Comparison of ENCODE assay signal across 8 mouse cellular contexts in the genomic region with DNA sequence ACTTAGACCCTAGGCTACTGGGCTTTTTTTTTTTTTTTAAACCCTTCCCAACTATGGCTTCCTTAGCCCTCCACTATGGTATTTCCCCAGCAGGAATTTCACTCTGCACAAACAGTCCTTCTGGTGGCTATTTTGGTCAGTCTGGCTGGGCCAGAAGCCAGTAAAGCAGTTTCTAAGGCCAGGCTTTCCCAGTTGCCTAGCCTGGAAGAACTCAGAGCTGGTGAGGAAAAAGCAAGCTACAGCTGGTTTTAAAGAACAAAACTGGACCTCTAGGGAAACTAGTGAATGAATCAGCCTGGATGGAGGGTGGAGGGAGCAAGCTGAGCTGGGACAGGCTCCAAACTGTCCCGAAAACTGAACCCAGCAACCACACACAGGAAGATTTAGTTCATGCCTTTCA. TPM values are rescaled to one million over a fixed set of nuclear protein-coding genes. Genes with fewer than 3 reads are reported as not detected.
DNase-seq lines count a peak whose midpoint lies in the region; ATAC-seq and TF ChIP-seq lines count a peak whose summit lies in the region.

No protein-coding gene starts in this region.

- no peaks in the 10 kb centered on the region for H3K27me3 ChIP-seq in midbrain, embryonic 14.5 days (ENCODE audit: control insufficient read depth, insufficient read depth, low read length)
- no peaks in the 10 kb centered on the region for H3K27me3 ChIP-seq in midbrain, embryonic 13.5 days
- no peaks in the 10 kb centered on the region for H3K27me3 ChIP-seq in heart, embryonic 15.5 days
- H3K27me3 ChIP-seq in myocyte (ENCODE audit: control insufficient read depth, insufficient read depth, insufficient read length) = no peaks in the 10 kb centered on the region

- H3K4me3 ChIP-seq in midbrain, embryonic 14.5 days (replicated peaks; ENCODE audit: low read depth, low read length) = no peak overlapping the region
- H3K4me3 ChIP-seq in midbrain, embryonic 13.5 days (replicated peaks) = no peak overlapping the region
- H3K4me3 ChIP-seq in heart, embryonic 15.5 days = peak overlapping the region; percentile 14; the same call in 1 of the 2 replicates
- no peak overlapping the region for H3K4me3 ChIP-seq in myocyte

- H3K79me2 ChIP-seq in myocyte (ENCODE audit: control insufficient read depth, insufficient read depth) = peaks cover 58% of the 10 kb centered on the region

- no peak overlapping the region for H3K4me2 ChIP-seq in midbrain, embryonic 14.5 days (ENCODE audit: low read length)
- no peak overlapping the region for H3K4me2 ChIP-seq in midbrain, embryonic 13.5 days (replicated peaks)
- peak overlapping the region; percentile 54 for H3K4me2 ChIP-seq in heart, embryonic 15.5 days
- peak overlapping the region; percentile 61 for H3K4me2 ChIP-seq in myocyte (ENCODE audit: low read depth)

- 0 out of 2 replicates have a peak overlapping the region, but pooled peaks have one; percentile 3 for H3K27ac ChIP-seq in midbrain, embryonic 14.5 days (replicated peaks; ENCODE audit: low read depth, low read length)
- H3K27ac ChIP-seq in midbrain, embryonic 13.5 days = no peak overlapping the region
- peak overlapping the region; percentile 99 for H3K27ac ChIP-seq in heart, embryonic 15.5 days

- ATAC-seq in midbrain, embryonic 14.5 days (ENCODE audit: low FRiP score, low TSS enrichment) = no peak
- ATAC-seq in midbrain, embryonic 13.5 days = no peak
- ATAC-seq in heart, embryonic 15.5 days (replicated peaks; ENCODE audit: insufficient number of reproducible peaks, insufficient read depth, low FRiP score, low read depth) = peak; percentile 71

- H3K36me3 ChIP-seq in midbrain, embryonic 14.5 days (ENCODE audit: control insufficient read depth, insufficient read depth, low read length) = no peaks in the 10 kb centered on the region
- H3K36me3 ChIP-seq in midbrain, embryonic 13.5 days = no peaks in the 10 kb centered on the region
- no peaks in the 10 kb centered on the region for H3K36me3 ChIP-seq in heart, embryonic 15.5 days
- H3K36me3 ChIP-seq in myocyte (ENCODE audit: control insufficient read depth, insufficient read depth) = no peaks in the 10 kb centered on the region

- 82% methylated on average over 1 of the region's 1 CpGs for WGBS in midbrain, embryonic 14.5 days
- WGBS in midbrain, embryonic 13.5 days = 93% methylated on average over 1 of the region's 1 CpGs
- 29% methylated on average over 1 of the region's 1 CpGs for WGBS in heart, embryonic 15.5 days

- TF ChIP-seq POLR2A in myocyte (IDR thresholded peaks at IDR 0.05; ENCODE audit: insufficient read length, low read depth) = no peak

- no peak overlapping the region for H3ac ChIP-seq in myocyte (ENCODE audit: control insufficient read depth, insufficient read length)

- DNase-seq in midbrain, embryonic 14.5 days = no peak
- peak; percentile 86 for DNase-seq in cerebellum, adult 9-11 months
- DNase-seq in kidney, postnatal 4 days = peak; percentile 51 to 71
- no peak for DNase-seq in thymus, postnatal 25 days
- DNase-seq in layer of hippocampus, postnatal 14 days (ENCODE audit: low spot score in 2 of 2) = no peak

- H3K4me1 ChIP-seq in midbrain, embryonic 14.5 days (ENCODE audit: control insufficient read depth, insufficient read depth, low read length) = peaks cover 8% of the 10 kb centered on the region; the same call in 1 of the 2 replicates
- peaks cover 39% of the 10 kb centered on the region for H3K4me1 ChIP-seq in midbrain, embryonic 13.5 days (replicated peaks)
- peaks cover 75% of the 10 kb centered on the region for H3K4me1 ChIP-seq in heart, embryonic 15.5 days (replicated peaks)

- H3K9ac ChIP-seq in midbrain, embryonic 14.5 days (replicated peaks; ENCODE audit: low read length) = no peak overlapping the region; the same call in 1 of the 2 replicates
- H3K9ac ChIP-seq in midbrain, embryonic 13.5 days (replicated peaks) = no peak overlapping the region
- H3K9ac ChIP-seq in heart, embryonic 15.5 days = peak overlapping the region; percentile 36

- no peaks in the 10 kb centered on the region for H3K9me3 ChIP-seq in midbrain, embryonic 14.5 days (ENCODE audit: control insufficient read depth, low read length)
- no peaks in the 10 kb centered on the region for H3K9me3 ChIP-seq in midbrain, embryonic 13.5 days
- H3K9me3 ChIP-seq in heart, embryonic 15.5 days (replicated peaks) = no peaks in the 10 kb centered on the region

TF ChIP-seq in myocyte, 11 proteins besides CTCF, POLR2A, EP300 and RAD21:
- TF ChIP-seq CEBPB (IDR thresholded peaks at IDR 0.05; ENCODE audit: insufficient read depth, poor library complexity, severe bottlenecking) = no peak
- TF ChIP-seq POLR2AphosphoS2 (IDR thresholded peaks at IDR 0.05; ENCODE audit: insufficient read length, low read depth) = no peak
- no peak for TF ChIP-seq REST (IDR thresholded peaks at IDR 0.05; ENCODE audit: insufficient read depth, insufficient read length)
- TF ChIP-seq E2F4 (IDR thresholded peaks at IDR 0.05; ENCODE audit: insufficient read depth) = no peak
- TF ChIP-seq TCF12 (IDR thresholded peaks at IDR 0.05; ENCODE audit: insufficient read depth, poor library complexity, severe bottlenecking) = no peak
- no peak for TF ChIP-seq USF1 (IDR thresholded peaks at IDR 0.05; ENCODE audit: low read depth)
- TF ChIP-seq MAX (IDR thresholded peaks at IDR 0.05; ENCODE audit: low read depth) = no peak
- no peak for TF ChIP-seq SRF (IDR thresholded peaks at IDR 0.05; ENCODE audit: control insufficient read depth, insufficient read length, low read depth)
- no peak for TF ChIP-seq TCF3 (IDR thresholded peaks at IDR 0.05; ENCODE audit: insufficient read length, low read depth)
- no peak for TF ChIP-seq MYOG (IDR thresholded peaks at IDR 0.05; ENCODE audit: control insufficient read depth in 1 of 3, insufficient read depth in 1 of 3, insufficient read length in 2 of 3, low read depth in 2 of 3)
- TF ChIP-seq MYOD1 (IDR thresholded peaks at IDR 0.05; ENCODE audit: control insufficient read depth in 1 of 3, insufficient read length in 2 of 3, low read depth in 2 of 3) = no peak
TF ChIP-seq in myocyte: peak in this region for 0.

RNA-seq across cellular contexts. Expression of a gene that starts 13.0 kb away (rescaled TPM):
- polyA plus RNA-seq in midbrain, embryonic 14.5 days (2014; fragmentation: Nextera tagmentation; extraction: Ambion mirVana) = 12.3 and 17.2 TPM in 2 replicates
- 18.5 and 19.6 TPM in 2 replicates for polyA plus RNA-seq in midbrain, embryonic 13.5 days (2015; fragmentation: Nextera tagmentation; extraction: Ambion mirVana)
- polyA plus RNA-seq in heart, embryonic 15.5 days (2015; fragmentation: Nextera tagmentation; extraction: Ambion mirVana) = 12.9 and 18.2 TPM in 2 replicates
- polyA plus RNA-seq in myocyte (2012; fragmentation: generic; extraction: Trizol) = 11.5 TPM
- 10 to 100 TPM; 12.3 to 13.5 TPM for total RNA-seq in layer of hippocampus, postnatal 14 days (2021)

RNA-seq across cellular contexts. Expression of a gene that starts 26.0 kb away (rescaled TPM):
- polyA plus RNA-seq in midbrain, embryonic 14.5 days (2014; fragmentation: Nextera tagmentation; extraction: Ambion mirVana) = 18.9 and 20.9 TPM in 2 replicates
- polyA plus RNA-seq in midbrain, embryonic 13.5 days (2015; fragmentation: Nextera tagmentation; extraction: Ambion mirVana) = 18.2 and 18.3 TPM in 2 replicates
- 65.2 and 74.8 TPM in 2 replicates for polyA plus RNA-seq in heart, embryonic 15.5 days (2015; fragmentation: Nextera tagmentation; extraction: Ambion mirVana)
- 7.5 TPM for polyA plus RNA-seq in myocyte (2012; fragmentation: generic; extraction: Trizol)
- total RNA-seq in layer of hippocampus, postnatal 14 days (2021) = 10 to 100 TPM; 33.0 to 36.7 TPM

RNA-seq across cellular contexts. Expression of a gene that starts 41.8 kb away (rescaled TPM):
- polyA plus RNA-seq in midbrain, embryonic 14.5 days (2014; fragmentation: Nextera tagmentation; extraction: Ambion mirVana) = 0.16 and 0.24 TPM in 2 replicates
- polyA plus RNA-seq in midbrain, embryonic 13.5 days (2015; fragmentation: Nextera tagmentation; extraction: Ambion mirVana) = 0.10 TPM in 1 of 2 replicates, not detected in the other
- polyA plus RNA-seq in heart, embryonic 15.5 days (2015; fragmentation: Nextera tagmentation; extraction: Ambion mirVana) = 1.7 and 2.9 TPM in 2 replicates
- polyA plus RNA-seq in myocyte (2012; fragmentation: generic; extraction: Trizol) = 0.07 TPM
- total RNA-seq in layer of hippocampus, postnatal 14 days (2021) = not detected

RNA-seq across cellular contexts. Expression of a gene that starts 43.4 kb away (rescaled TPM):
- 0.15 TPM in 1 of 2 replicates, not detected in the other for polyA plus RNA-seq in midbrain, embryonic 14.5 days (2014; fragmentation: Nextera tagmentation; extraction: Ambion mirVana)
- polyA plus RNA-seq in midbrain, embryonic 13.5 days (2015; fragmentation: Nextera tagmentation; extraction: Ambion mirVana) = 0.07 and 0.13 TPM in 2 replicates
- polyA plus RNA-seq in heart, embryonic 15.5 days (2015; fragmentation: Nextera tagmentation; extraction: Ambion mirVana) = 0.09 and 0.15 TPM in 2 replicates
- 6.0 TPM for polyA plus RNA-seq in myocyte (2012; fragmentation: generic; extraction: Trizol)
- total RNA-seq in layer of hippocampus, postnatal 14 days (2021) = 1 to 10 TPM in 1 of 2 experiments, under 1 TPM in 1; 0.81 to 1.1 TPM

RNA-seq across cellular contexts. Expression of a gene that starts 53.5 kb away (rescaled TPM):
- polyA plus RNA-seq in midbrain, embryonic 14.5 days (2014; fragmentation: Nextera tagmentation; extraction: Ambion mirVana) = 85.2 and 90.2 TPM in 2 replicates
- 103 and 104 TPM in 2 replicates for polyA plus RNA-seq in midbrain, embryonic 13.5 days (2015; fragmentation: Nextera tagmentation; extraction: Ambion mirVana)
- 45.2 and 58.7 TPM in 2 replicates for polyA plus RNA-seq in heart, embryonic 15.5 days (2015; fragmentation: Nextera tagmentation; extraction: Ambion mirVana)
- 65.8 TPM for polyA plus RNA-seq in myocyte (2012; fragmentation: generic; extraction: Trizol)
- 10 to 100 TPM; 41.2 to 47.2 TPM for total RNA-seq in layer of hippocampus, postnatal 14 days (2021)

Comparison
In these comparisons a context has a peak if more than half of its experiments do, and no peak if none do; other contexts are left out.
1. DNase-seq: peak in cerebellum, adult 9-11 months (single experiment) and kidney, postnatal 4 days (2 of 2); none in midbrain, embryonic 14.5 days (single experiment), thymus, postnatal 25 days (single experiment) and layer of hippocampus, postnatal 14 days (0 of 2).
2. H3K4me2 ChIP-seq: peak in heart, embryonic 15.5 days (single experiment) and myocyte (single experiment); none in midbrain, embryonic 14.5 days (single experiment) and midbrain, embryonic 13.5 days (single experiment).